Mouse (Mus musculus) forebrain, embryonic 14.5 days (tissue): Measurements from ENCODE around the gene AC140267.1. TPM values are rescaled to one million over a fixed set of nuclear protein-coding genes. Genes with fewer than 3 reads are reported as not detected.

Experiments used
- ATAC-seq: fragments of 200-750 bp; cut with Nextera tagmentation; 2 replicates; pipeline ENCODE4 v1.8.0; 2017; ENCODE audit warnings: mild to moderate bottlenecking, moderate library complexity
- DNase-seq: peaks from one replicate; pipeline ENCODE4 v3.0.0-alpha.2; 2015; ENCODE audit warnings: low spot score
- H3K27ac ChIP-seq: fragments of 300-500 bp; sonication (generic); 2 replicates; pipeline ENCODE4 v1.5.1; 2014; ENCODE audit warnings: low read depth, mild to moderate bottlenecking, control low read depth, low read length, moderate library complexity
- H3K27me3 ChIP-seq: fragments of 300-500 bp; sonication (generic); replicated peaks from 2 replicates; pipeline ENCODE4 v1.6.1; 2014; ENCODE audit warnings: low read length, control low read depth, mixed read lengths; ENCODE audit not compliant: control insufficient read depth, insufficient read depth
- H3K36me3 ChIP-seq: fragments of 300-500 bp; sonication (generic); 2 replicates; pipeline ENCODE4 v1.6.1; 2014; ENCODE audit warnings: low read length, control low read depth; ENCODE audit not compliant: control insufficient read depth, insufficient read depth
- H3K4me1 ChIP-seq: fragments of 300-500 bp; sonication (generic); 2 replicates; pipeline ENCODE4 v1.6.1; 2014; ENCODE audit warnings: antibody characterized with exemption, low read length, control low read depth; ENCODE audit not compliant: control insufficient read depth, insufficient read depth
- H3K4me2 ChIP-seq: fragments of 300-500 bp; sonication (generic); 2 replicates; pipeline ENCODE4 v1.6.1; 2014; ENCODE audit warnings: mild to moderate bottlenecking, control low read depth, low read length
- H3K4me3 ChIP-seq: fragments of 300-500 bp; sonication (generic); 2 replicates; pipeline ENCODE4 v1.5.1; 2014; ENCODE audit warnings: low read depth, low read length, control low read depth
- H3K9ac ChIP-seq: fragments of 300-500 bp; sonication (generic); 2 replicates; pipeline ENCODE4 v1.6.1; 2014; ENCODE audit warnings: mild to moderate bottlenecking, low read length, control low read depth, moderate library complexity
- H3K9me3 ChIP-seq: fragments of 300-500 bp; sonication (generic); replicated peaks from 2 replicates; pipeline ENCODE4 v1.6.1; 2016; ENCODE audit warnings: low read length, control low read depth, mixed read lengths; ENCODE audit not compliant: control insufficient read depth
- WGBS: fragments of 180-500 bp; shearing (Covaris S2); extraction: QIAGEN DNeasy Blood & Tissue Kit; methylation state at CpG from one replicate; pipeline ENCODE4 v1.1.7; 2014; 5-methylcytosine and 5-hydroxymethylcytosine counted together
- polyA plus RNA-seq: library from polyadenylated mRNA; unstranded; fragments of >200 nt; fragmentation: Nextera tagmentation; extraction: Ambion mirVana; gene quantifications from 2 replicates; pipeline ENCODE4 v1.2.1, GENCODE M21; 2014

The AC140267.1 gene
- polyA plus RNA-seq, 1 experiment from 2014 or later = not detected

GRCm38 (mm10) chr15:80206057-80206565 is 29.5 kb upstream of the AC140267.1 start:
- no peak overlapping the region for H3K4me2 ChIP-seq
- ATAC-seq (no peak), DNase-seq (no peak)
- WGBS = 89% methylated on average over 3 of the region's 3 CpGs
- H3K9me3 ChIP-seq = no peaks in the 10 kb centered on the region
- H3K9ac ChIP-seq = no peak overlapping the region
- H3K27ac ChIP-seq = no peak overlapping the region
- no peaks in the 10 kb centered on the region for H3K27me3 ChIP-seq
- no peak overlapping the region for H3K4me3 ChIP-seq
- peaks cover 2% of the 10 kb centered on the region; the same call in 1 of the 2 replicates for H3K36me3 ChIP-seq
- H3K4me1 ChIP-seq = no peaks in the 10 kb centered on the region

GRCm38 (mm10) chr15:80208446-80208845 is 27.2 kb upstream of the AC140267.1 start:
- 12% methylated on average over 4 of the region's 4 CpGs for WGBS
- Histone ChIP-seq H3K4me1 (no peaks in the 10 kb centered on the region), H3K27ac (no peak overlapping the region), H3K27me3 (no peaks in the 10 kb centered on the region), H3K9me3 (no peaks in the 10 kb centered on the region), H3K4me2 (no peak overlapping the region), H3K9ac (no peak overlapping the region), H3K36me3 (peaks cover 19% of the 10 kb centered on the region), H3K4me3 (no peak overlapping the region)
- ATAC-seq (no peak), DNase-seq (no peak)

- H3K27me3 ChIP-seq = no peaks in the 10 kb centered on the region
- no peak overlapping the region for H3K9ac ChIP-seq
- H3K4me2 ChIP-seq = no peak overlapping the region
- no peak overlapping the region for H3K4me3 ChIP-seq
- ATAC-seq (no peak), DNase-seq (no peak)
- H3K27ac ChIP-seq = no peak overlapping the region
- no peaks in the 10 kb centered on the region for H3K9me3 ChIP-seq
- H3K4me1 ChIP-seq = no peaks in the 10 kb centered on the region
- H3K36me3 ChIP-seq = peaks cover 24% of the 10 kb centered on the region
These were observed 21.9 kb upstream of the AC140267.1 start for GRCm38 (mm10) chr15:80213688-80214087.

- H3K27me3 ChIP-seq = no peaks in the 10 kb centered on the region
- no peak overlapping the region for H3K4me2 ChIP-seq
- DNase-seq (peak; percentile 33), ATAC-seq (no peak)
- no peaks in the 10 kb centered on the region for H3K4me1 ChIP-seq
- no peak overlapping the region for H3K9ac ChIP-seq
- no peak overlapping the region for H3K27ac ChIP-seq
- no peaks in the 10 kb centered on the region for H3K9me3 ChIP-seq
- H3K4me3 ChIP-seq = no peak overlapping the region
- 20% methylated on average over 9 of the region's 10 CpGs for WGBS
- peaks cover 24% of the 10 kb centered on the region for H3K36me3 ChIP-seq
These were observed 19.7 kb upstream of the AC140267.1 start for GRCm38 (mm10) chr15:80215716-80216479.

GRCm38 (mm10) chr15:80216480-80216820 is 19.2 kb upstream of the AC140267.1 start:
- H3K4me1 ChIP-seq = no peaks in the 10 kb centered on the region
- WGBS = 64% methylated on average over 9 of the region's 9 CpGs
- H3K9me3 ChIP-seq = no peaks in the 10 kb centered on the region
- ATAC-seq = no peak
- H3K9ac ChIP-seq = no peak overlapping the region
- no peak overlapping the region for H3K27ac ChIP-seq
- H3K4me3 ChIP-seq = no peak overlapping the region
- no peaks in the 10 kb centered on the region for H3K27me3 ChIP-seq
- DNase-seq = no peak
- H3K4me2 ChIP-seq = no peak overlapping the region
- H3K36me3 ChIP-seq = peaks cover 19% of the 10 kb centered on the region

- H3K4me2 ChIP-seq = no peak overlapping the region
- no peak for ATAC-seq
- DNase-seq = no peak
These were observed 18.2 kb upstream of the AC140267.1 start for GRCm38 (mm10) chr15:80217476-80217875.

GRCm38 (mm10) chr15:80219211-80219610 is 16.4 kb upstream of the AC140267.1 start:
- Histone ChIP-seq H3K4me3 (no peak overlapping the region), H3K4me2 (no peak overlapping the region), H3K9ac (no peak overlapping the region), H3K27me3 (no peaks in the 10 kb centered on the region), H3K27ac (no peak overlapping the region), H3K4me1 (no peaks in the 10 kb centered on the region), H3K9me3 (no peaks in the 10 kb centered on the region), H3K36me3 (0 out of 2 replicates have a peak, but pooled peaks cover 5% of the 10 kb centered on the region)
- ATAC-seq (no peak), DNase-seq (no peak)
- WGBS = 64% methylated on average over 14 of the region's 14 CpGs

More at GRCm38 (mm10) chr15:80217476-80217875, 18.2 kb upstream of the AC140267.1 start:
- peaks cover 9% of the 10 kb centered on the region; the same call in 1 of the 2 replicates for H3K36me3 ChIP-seq
- H3K27me3 ChIP-seq = no peaks in the 10 kb centered on the region
- H3K9me3 ChIP-seq = no peaks in the 10 kb centered on the region
- H3K4me1 ChIP-seq = no peaks in the 10 kb centered on the region
- 93% methylated on average over 10 of the region's 10 CpGs for WGBS
- no peak overlapping the region for H3K9ac ChIP-seq
- H3K27ac ChIP-seq = no peak overlapping the region
- H3K4me3 ChIP-seq = no peak overlapping the region

- no peak overlapping the region for H3K4me2 ChIP-seq
- no peaks in the 10 kb centered on the region for H3K27me3 ChIP-seq
- no peak overlapping the region for H3K27ac ChIP-seq
- H3K9me3 ChIP-seq = no peaks in the 10 kb centered on the region
- ATAC-seq (no peak), DNase-seq (no peak)
- no peak overlapping the region for H3K9ac ChIP-seq
- H3K4me3 ChIP-seq = no peak overlapping the region
- WGBS = 73% methylated on average over 4 of the region's 4 CpGs
- H3K4me1 ChIP-seq = no peaks in the 10 kb centered on the region
- H3K36me3 ChIP-seq = 0 out of 2 replicates have a peak, but pooled peaks cover under 1% of the 10 kb centered on the region
These were observed 15.7 kb upstream of the AC140267.1 start for GRCm38 (mm10) chr15:80219705-80220657.
